Mouse (Mus musculus): ENCODE measurements around the gene Pitpnm2.

Gene Pitpnm2

GRCm38 (mm10) chr5:124149028-124149427 is 100.5 kb downstream of the Pitpnm2 start:
- no peak for DNase-seq (ENCODE audit: extremely low spot score)

DNA sequence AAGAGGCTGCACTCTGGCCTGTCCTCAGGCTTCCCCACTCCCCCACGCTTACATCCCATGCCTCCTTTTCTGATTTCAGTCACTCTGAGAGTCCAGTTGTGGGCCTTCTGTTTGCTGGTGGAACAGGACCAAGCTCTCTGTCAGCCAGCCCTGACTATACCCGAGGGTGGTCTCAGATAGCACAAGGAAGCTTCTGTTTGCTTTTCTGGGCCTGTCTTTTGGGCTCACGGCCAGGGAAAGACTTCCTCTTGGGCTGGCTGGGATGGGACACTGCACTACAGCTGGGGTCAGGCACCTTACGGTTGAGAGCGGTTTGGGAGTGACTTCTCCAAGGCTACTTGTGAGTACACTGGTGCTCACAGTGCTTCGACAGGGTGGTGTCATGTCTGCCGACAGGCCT is 111.5 kb downstream of the Pitpnm2 start:
- DNase-seq (ENCODE audit: extremely low spot score) = no peak

DNA sequence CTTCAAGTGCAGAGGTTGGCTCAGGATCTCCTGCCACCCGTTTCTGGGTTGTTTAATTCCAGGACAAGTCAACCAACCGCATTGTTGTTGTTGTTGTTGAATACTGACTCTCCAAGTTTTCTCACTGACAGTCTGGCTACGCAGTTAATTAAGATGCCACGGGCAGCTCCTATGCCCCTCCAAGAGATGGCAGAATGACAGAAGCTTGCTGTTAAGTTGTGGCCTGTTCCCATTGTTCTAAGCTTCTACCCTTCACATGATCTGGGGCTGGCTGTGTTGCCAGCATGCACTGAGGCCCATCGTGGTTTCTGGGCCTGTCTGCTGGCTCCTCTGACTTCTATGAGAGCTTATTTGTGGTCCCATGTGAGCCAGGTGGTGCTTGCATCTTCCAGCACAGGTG is 115.3 kb downstream of the Pitpnm2 start:
- DNase-seq (ENCODE audit: extremely low spot score) = no peak

DNA sequence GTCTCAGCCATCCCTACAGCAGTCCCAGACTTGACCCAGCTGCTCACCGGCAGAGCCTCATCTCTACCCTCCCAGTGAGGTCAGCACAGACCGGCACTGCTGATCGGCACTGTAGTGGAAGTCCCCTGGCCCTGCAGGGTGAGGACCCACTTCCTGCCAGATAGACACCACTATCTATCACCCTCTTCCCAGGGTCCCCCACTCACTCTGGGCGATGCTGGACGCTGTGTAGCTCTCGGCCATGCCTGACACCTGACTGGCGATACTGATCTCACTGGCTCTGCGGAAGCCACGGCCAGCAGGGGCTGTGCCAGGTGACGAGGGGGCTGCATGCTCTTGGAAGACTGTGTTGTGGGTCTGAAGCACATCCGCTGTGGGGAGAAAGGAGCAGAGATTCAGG is 124.5 kb downstream of the Pitpnm2 start:
- no peak for DNase-seq (ENCODE audit: extremely low spot score)

GRCm38 (mm10) chr5:124122357-124122756 is 127.2 kb downstream of the Pitpnm2 start:
- no peak for DNase-seq (ENCODE audit: extremely low spot score)

- DNase-seq (ENCODE audit: extremely low spot score) = no peak
Measured at GRCm38 (mm10) chr5:124119204-124119603, 130.4 kb downstream of the Pitpnm2 start.

GRCm38 (mm10) chr5:124115990-124116845 is 133.3 kb downstream of the Pitpnm2 start, which contains the start of gene Arl6ip4:
TSS of gene Arl6ip4 (plus strand) at chr5:124116089.
- DNase-seq (ENCODE audit: extremely low spot score) = peak; percentile 87

DNA sequence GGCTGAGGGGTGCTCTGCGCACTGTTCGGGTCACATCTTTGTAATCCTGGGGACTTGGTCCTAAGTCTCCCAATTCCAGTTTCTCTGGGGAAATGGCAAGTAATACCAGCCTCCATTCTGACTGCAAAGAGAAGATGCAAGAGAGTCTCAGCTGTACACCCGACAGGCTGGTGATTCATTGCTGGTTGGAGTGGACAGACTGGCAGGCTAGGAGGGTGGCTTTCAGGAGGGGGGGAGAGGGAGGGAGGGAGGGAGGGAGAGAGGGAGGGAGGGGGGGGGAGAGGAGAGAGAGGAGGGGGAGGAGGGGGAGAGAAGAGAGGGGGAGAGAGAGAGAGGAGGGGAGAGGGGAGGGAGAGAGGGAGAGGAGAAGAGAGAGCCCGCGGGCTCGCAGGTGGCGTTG is 134.0 kb downstream of the Pitpnm2 start:
- no peak for DNase-seq (ENCODE audit: extremely low spot score)

DNA sequence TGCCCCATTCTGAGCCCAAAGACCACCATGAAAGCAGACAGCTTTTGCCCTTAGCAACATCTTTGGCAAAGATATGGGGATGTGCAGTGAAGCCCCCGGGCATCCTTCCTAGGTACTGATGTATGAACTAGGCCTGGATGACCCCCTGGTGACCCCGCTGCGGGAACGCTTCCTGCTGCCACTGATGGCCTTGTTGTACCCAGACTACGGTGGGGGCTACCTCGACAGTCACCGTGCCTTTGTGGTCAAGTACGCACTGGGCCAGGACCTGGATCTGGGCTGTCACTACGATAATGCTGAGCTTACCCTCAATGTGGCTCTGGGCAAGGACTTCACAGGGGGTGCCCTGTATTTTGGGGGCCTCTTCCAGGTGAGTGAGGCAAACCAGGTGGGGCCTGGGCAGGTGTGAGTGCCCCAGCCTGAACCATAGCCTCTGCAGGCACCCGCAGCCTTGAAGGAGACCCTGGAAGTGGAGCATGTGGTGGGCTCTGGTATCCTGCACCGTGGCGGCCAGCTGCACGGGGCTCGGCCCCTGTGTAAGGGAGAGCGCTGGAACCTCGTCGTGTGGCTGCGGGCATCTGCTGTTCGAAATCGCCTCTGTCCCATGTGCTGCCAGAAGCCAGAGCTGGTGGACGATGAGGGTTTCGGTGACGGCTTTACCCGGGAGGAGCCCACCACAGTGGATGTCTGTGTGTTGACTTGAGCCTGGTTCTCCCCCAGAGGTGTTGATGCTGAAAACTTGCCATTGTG is 135.1 kb downstream of the Pitpnm2 start:
- no peak for DNase-seq (ENCODE audit: extremely low spot score)

- peak; percentile 39 for DNase-seq (ENCODE audit: extremely low spot score)
Measured at GRCm38 (mm10) chr5:124113030-124113429, 136.5 kb downstream of the Pitpnm2 start.

DNA sequence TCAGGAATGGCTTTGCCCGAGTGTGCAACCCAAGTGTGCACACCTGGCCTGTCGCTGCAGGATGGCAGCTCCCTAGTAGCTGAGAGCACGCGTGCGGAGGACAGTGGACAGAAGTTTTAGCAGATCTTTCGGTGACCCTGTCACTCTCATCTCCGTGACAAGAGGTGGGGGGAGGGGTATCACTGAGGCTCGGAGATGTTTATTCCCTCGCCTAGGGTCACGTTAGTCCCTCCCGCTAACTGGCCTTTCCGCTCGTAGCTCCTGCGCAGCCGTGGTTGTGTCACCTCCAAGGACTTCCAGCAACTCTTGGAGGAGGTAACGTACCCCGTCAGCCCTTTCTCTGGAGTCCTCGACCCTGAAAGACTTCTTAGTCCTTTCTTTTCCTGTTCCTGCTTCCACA is 137.0 kb downstream of the Pitpnm2 start:
- no peak for DNase-seq (ENCODE audit: extremely low spot score)

- peak; percentile 97 for DNase-seq (ENCODE audit: extremely low spot score)
Measured at GRCm38 (mm10) chr5:124111742-124112497, 137.6 kb downstream of the Pitpnm2 start, which contains the start of gene Ogfod2. TSS of gene Ogfod2 (plus strand) at chr5:124112297.

DNA sequence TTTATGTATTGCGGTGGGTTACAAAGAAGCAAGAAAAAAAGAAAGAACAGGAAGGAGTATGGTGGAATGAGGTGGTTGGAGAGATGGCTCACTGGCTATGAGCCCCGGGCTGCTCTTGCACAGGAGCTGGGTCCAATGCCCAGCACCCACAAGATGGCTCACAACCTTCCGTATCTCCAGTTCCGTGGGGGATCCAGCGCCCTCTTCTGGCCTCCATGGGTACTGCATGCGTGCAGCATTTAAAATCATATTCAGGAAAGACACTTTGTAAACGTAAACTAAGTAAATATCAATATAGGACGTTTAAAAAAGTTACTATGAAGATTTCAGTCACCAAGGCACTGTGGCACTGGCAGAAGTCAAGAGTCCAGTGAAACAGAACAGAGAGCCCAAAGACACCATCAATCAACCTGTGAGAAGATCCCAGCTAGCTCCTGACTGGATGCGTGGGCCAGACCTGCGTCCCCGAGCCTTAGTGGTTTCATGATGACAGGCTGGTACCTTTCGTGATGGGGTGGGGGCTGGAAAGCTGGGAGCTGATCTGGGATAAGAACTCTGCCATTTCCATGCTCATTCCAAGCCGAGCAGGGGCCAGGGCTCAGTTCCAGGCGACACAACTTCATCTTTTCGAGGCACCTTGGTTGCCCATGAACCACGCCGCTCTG is 138.4 kb downstream of the Pitpnm2 start:
- DNase-seq (ENCODE audit: extremely low spot score) = peak; percentile 39

DNA sequence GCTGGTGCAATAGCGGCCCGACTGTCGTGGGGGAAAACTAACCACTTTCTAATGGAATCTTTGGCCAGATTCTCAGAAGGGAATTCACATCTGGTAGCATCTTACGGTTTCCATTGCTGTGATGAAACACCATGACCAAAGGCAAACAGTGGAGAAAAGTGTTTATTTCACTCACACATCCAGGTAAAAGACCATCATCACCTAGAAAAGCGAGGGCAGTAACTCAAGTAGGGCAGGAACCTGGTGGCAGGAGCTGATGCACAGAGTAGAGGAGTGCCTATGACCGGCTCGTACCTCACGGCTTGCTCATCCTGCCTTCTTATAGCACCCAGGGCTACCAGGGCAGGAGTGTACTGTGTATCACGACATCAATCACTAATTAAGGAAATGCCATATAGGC is 146.0 kb downstream of the Pitpnm2 start:
- no peak for DNase-seq (ENCODE audit: extremely low spot score)

- DNase-seq (ENCODE audit: extremely low spot score) = no peak
Measured at GRCm38 (mm10) chr5:124103020-124103419, 146.5 kb downstream of the Pitpnm2 start.

DNA sequence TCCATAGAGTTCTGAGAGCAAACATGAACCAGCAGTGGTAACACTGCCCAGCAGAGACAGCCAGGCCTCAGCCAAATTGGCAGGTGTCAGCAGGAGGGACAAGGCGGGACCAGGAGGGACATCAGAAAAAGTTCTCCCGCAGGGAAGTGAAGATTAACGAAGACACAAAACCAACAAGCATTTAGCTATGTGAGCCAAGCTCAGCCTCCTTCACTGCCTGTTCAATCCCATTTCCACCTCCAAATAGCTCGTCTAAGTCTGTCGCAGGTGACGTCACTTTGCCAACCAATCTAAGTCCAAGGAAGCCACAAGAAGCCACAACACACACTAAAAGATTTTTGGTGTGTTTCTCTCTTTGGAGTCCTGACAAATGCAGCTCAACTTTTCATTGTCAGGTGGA is 147.2 kb downstream of the Pitpnm2 start:
- DNase-seq (ENCODE audit: extremely low spot score) = no peak

- DNase-seq (ENCODE audit: extremely low spot score) = no peak
Measured at GRCm38 (mm10) chr5:124100128-124101044, 149.2 kb downstream of the Pitpnm2 start.

DNA sequence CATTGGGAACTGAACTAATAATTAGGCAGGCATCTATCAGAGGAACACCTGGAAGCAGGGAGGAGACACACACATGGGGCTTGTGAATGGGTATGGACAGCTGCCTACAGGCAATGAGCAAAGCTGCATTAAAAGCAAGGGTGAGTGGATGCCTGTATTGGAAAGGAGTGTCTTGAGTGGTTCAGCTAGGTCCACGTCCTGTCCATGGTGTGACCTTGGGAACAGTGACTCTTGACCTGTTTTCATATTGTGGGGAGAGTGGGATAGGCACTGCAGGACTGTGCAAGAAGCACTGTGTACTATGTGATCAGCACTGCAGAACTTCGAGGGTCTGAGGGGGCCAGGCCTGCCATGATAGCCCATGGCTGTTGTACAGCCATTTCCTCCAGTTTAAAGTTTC is 150.6 kb downstream of the Pitpnm2 start:
- no peak for DNase-seq (ENCODE audit: extremely low spot score)

- DNase-seq (ENCODE audit: extremely low spot score) = peak; percentile 98
Measured at GRCm38 (mm10) chr5:124095596-124096232, 153.8 kb downstream of the Pitpnm2 start, which contains the start of gene Abcb9. TSS of gene Abcb9 (minus strand) at chr5:124095798.

DNA sequence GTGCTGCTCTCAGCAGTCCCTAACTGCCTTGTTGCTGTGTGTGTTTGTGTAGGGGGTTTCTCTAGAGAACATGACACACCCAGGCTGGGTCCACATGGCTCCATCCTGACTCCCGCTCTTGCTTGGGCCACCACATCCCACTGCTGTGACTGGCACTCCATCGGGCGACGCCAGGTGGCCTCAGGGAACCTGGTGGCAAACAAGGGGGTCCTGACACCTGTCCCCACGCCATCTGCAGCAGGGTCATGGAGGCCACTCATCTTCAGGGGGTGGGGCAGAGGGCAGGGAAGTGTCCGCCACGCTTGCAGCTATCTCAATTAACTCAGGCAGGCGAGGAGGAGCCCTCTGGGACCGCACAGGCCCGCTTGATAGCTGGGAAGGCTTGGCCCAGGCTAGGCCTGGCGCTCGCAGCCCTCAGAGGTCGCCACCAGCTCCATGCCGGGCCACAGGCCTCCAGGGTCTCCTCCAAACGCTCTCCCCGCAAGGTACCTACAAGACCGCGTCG is 154.4 kb downstream of the Pitpnm2 start:
- peak; percentile 19 for DNase-seq (ENCODE audit: extremely low spot score)
